Mouse (Mus musculus): ENCODE measurements around the gene Gm5678. TPM values are rescaled to one million over a fixed set of nuclear protein-coding genes. Genes with fewer than 3 reads are reported as not detected.

Gm5678 gene
- polyA plus RNA-seq, 1 experiment from 2014 or later: not detected

DNA sequence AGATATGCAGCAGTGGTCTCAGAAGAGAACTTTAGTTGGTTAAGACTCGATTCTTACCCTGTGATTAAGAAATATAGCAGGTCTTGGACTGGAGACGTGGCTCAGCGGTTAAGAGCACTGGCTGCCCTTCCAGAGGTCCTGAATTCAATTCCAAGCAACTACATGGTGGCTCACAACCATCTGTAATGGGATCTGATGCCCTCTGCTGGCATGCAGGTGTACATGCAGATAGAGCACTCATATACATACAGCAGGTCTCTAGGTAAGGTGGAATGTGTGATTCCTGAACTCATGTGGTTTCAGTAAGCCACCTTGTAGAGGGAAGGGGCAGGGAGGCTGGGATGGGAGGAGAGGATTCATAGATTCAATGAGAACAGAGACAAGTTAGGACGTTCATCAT is 50.3 kb downstream of the Gm5678 start:
- no peaks in the 10 kb centered on the region for H3K36me3 ChIP-seq

DNA sequence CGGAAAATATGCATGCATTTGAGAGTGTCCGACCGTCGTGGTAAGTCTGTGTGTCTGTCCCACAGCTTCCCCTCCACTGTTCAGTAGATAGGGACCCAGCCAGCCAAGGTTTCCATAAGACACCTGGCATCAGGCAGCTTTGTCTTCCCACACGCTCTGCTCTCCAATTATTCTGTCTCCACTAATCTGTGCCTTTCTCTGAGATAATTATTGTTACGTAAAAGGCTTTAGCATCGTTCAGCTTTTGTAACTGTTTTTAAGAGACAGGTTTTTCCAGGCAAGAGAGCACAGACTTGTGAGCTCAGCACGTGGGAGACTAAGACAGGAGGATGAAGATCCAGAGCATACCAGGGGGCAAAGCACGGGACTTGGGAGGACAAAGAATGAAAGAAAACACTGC is 51.3 kb downstream of the Gm5678 start:
- no peak overlapping the region for H3K4me3 ChIP-seq
- ATAC-seq (ENCODE audit: low read depth): no peak
- WGBS: 65% methylated on average over 9 of the region's 9 CpGs
- no peak overlapping the region for H3K9ac ChIP-seq
- H3K9me3 ChIP-seq: no peaks in the 10 kb centered on the region
- no peak overlapping the region for H3K27ac ChIP-seq (replicated peaks)
- no peaks in the 10 kb centered on the region for H3K36me3 ChIP-seq
- H3K4me2 ChIP-seq: no peak overlapping the region
- peaks cover 40% of the 10 kb centered on the region for H3K27me3 ChIP-seq
- peaks cover 19% of the 10 kb centered on the region for H3K4me1 ChIP-seq (replicated peaks)

More for the DNA sequence above, 50.3 kb downstream of the Gm5678 start:
- no peak overlapping the region for H3K4me3 ChIP-seq
- WGBS: 83% methylated on average over 4 of the region's 4 CpGs
- no peak for ATAC-seq (ENCODE audit: low read depth)
- peaks cover 9% of the 10 kb centered on the region for H3K4me1 ChIP-seq (replicated peaks)
- no peak overlapping the region for H3K4me2 ChIP-seq
- H3K27me3 ChIP-seq: peaks cover 30% of the 10 kb centered on the region
- H3K9me3 ChIP-seq: no peaks in the 10 kb centered on the region
- no peak overlapping the region for H3K9ac ChIP-seq
- no peak overlapping the region for H3K27ac ChIP-seq (replicated peaks)

Other genes starting within 250 kb of the Gm5678 start
- 13.7 and 16.0 TPM in 2 replicates for gene Setd4, start 24.0 kb upstream of the Gm5678 start, polyA plus RNA-seq (2015; fragmentation: Nextera tagmentation; extraction: Ambion mirVana)
- 151 and 158 TPM in 2 replicates for gene Cbr1, start 22.2 kb upstream of the Gm5678 start, polyA plus RNA-seq (2015; fragmentation: Nextera tagmentation; extraction: Ambion mirVana)
- gene Cbr3, start 55.1 kb downstream of the Gm5678 start, polyA plus RNA-seq (2015; fragmentation: Nextera tagmentation; extraction: Ambion mirVana): 1.0 and 1.1 TPM in 2 replicates
- gene Dop1b, start 83.8 kb downstream of the Gm5678 start, polyA plus RNA-seq (2015; fragmentation: Nextera tagmentation; extraction: Ambion mirVana): 28.1 and 34.6 TPM in 2 replicates
- gene Morc3, start 204.0 kb downstream of the Gm5678 start, polyA plus RNA-seq (2015; fragmentation: Nextera tagmentation; extraction: Ambion mirVana): 29.9 and 31.2 TPM in 2 replicates

Data from neural tube, embryonic 13.5 days (tissue).